Mouse (Mus musculus) limb, embryonic 13.5 days (tissue): Measurements from ENCODE around the gene Esyt1. TPM values are rescaled to one million over a fixed set of nuclear protein-coding genes. Genes with fewer than 3 reads are reported as not detected.

Experiments used
- microRNA-seq: library from miRNA; unstranded; fragments of <30 nt; microRNA quantifications from one replicate; pipeline ENCODE4, GENCODE M21; 2016
- polyA plus RNA-seq: library from polyadenylated mRNA; unstranded; fragments of >200 nt; fragmentation: Nextera tagmentation; extraction: Ambion mirVana; gene quantifications from 2 replicates; pipeline ENCODE4 v1.2.1, GENCODE M21; 2015

Esyt1 gene
- polyA plus RNA-seq, 1 experiment from 2014 or later: 28.0 TPM

Small RNA genes within 50 kb of the gene (microRNA-seq; reads per million reads assigned to microRNA genes)
- gene Gm47275: not detected
- not detected for gene Mir6916

Other genes starting within 250 kb of the Esyt1 start
- 0.18 TPM in 1 of 2 replicates, not detected in the other for gene Il23a, start 227.1 kb downstream of the Esyt1 start, polyA plus RNA-seq
- gene Pan2, start 222.5 kb downstream of the Esyt1 start, polyA plus RNA-seq: 33.6 and 35.2 TPM in 2 replicates
- 390 and 394 TPM in 2 replicates for gene Cnpy2, start 203.4 kb downstream of the Esyt1 start, polyA plus RNA-seq
- 167 and 176 TPM in 2 replicates for gene Cs, start 188.1 kb downstream of the Esyt1 start, polyA plus RNA-seq
- 14.8 and 15.3 TPM in 2 replicates for gene Coq10a, start 156.9 kb downstream of the Esyt1 start, polyA plus RNA-seq
- 11.7 and 12.9 TPM in 2 replicates for gene Ankrd52, start 148.8 kb downstream of the Esyt1 start, polyA plus RNA-seq
- gene Slc39a5, start 124.6 kb downstream of the Esyt1 start, polyA plus RNA-seq: 0.28 and 0.38 TPM in 2 replicates
- gene Nabp2, start 114.4 kb downstream of the Esyt1 start, polyA plus RNA-seq: 60.6 and 61.4 TPM in 2 replicates
- gene Rnf41, start 114.2 kb downstream of the Esyt1 start, polyA plus RNA-seq: 42.3 and 43.3 TPM in 2 replicates
- 96.6 and 110 TPM in 2 replicates for gene Smarcc2, start 66.6 kb downstream of the Esyt1 start, polyA plus RNA-seq
- 1,077 and 1,101 TPM in 2 replicates for gene Myl6, start 31.7 kb downstream of the Esyt1 start, polyA plus RNA-seq
- gene Myl6b, start 27.2 kb downstream of the Esyt1 start, polyA plus RNA-seq: 4.7 and 5.0 TPM in 2 replicates
- 16.4 and 17.3 TPM in 2 replicates for gene Zc3h10, start 21.9 kb upstream of the Esyt1 start, polyA plus RNA-seq
- gene Rpl41, start 23.4 kb upstream of the Esyt1 start, polyA plus RNA-seq: 3,677 and 3,933 TPM in 2 replicates
- 198 and 200 TPM in 2 replicates for gene Pa2g4, start 40.1 kb upstream of the Esyt1 start, polyA plus RNA-seq
- 14.5 and 17.5 TPM in 2 replicates for gene Erbb3, start 63.8 kb upstream of the Esyt1 start, polyA plus RNA-seq
- gene Rps26, start 100.9 kb upstream of the Esyt1 start, polyA plus RNA-seq: 752 and 768 TPM in 2 replicates
- gene Ikzf4, start 120.1 kb upstream of the Esyt1 start, polyA plus RNA-seq: 5.1 and 5.2 TPM in 2 replicates
- gene Suox, start 148.2 kb upstream of the Esyt1 start, polyA plus RNA-seq: 22.0 TPM in 2 replicates
- 83.5 and 87.5 TPM in 2 replicates for gene Rab5b, start 170.4 kb upstream of the Esyt1 start, polyA plus RNA-seq
- gene Pmel, start 178.3 kb upstream of the Esyt1 start, polyA plus RNA-seq: 2.2 and 2.3 TPM in 2 replicates
- 132 and 134 TPM in 2 replicates for gene Cdk2, start 179.2 kb upstream of the Esyt1 start, polyA plus RNA-seq
- 12.0 and 12.1 TPM in 2 replicates for gene Dgka, start 219.0 kb upstream of the Esyt1 start, polyA plus RNA-seq
- gene Pym1, start 222.0 kb upstream of the Esyt1 start, polyA plus RNA-seq: 44.0 and 47.9 TPM in 2 replicates